Mouse (Mus musculus) urinary bladder, postnatal 10 days (tissue): Measurements from ENCODE around the gene Dusp19.

Experiments
- DNase-seq: peaks from one replicate; pipeline ENCODE4 v3.0.0; 2022; ENCODE audit warnings: low spot score

Dusp19 gene

DNA sequence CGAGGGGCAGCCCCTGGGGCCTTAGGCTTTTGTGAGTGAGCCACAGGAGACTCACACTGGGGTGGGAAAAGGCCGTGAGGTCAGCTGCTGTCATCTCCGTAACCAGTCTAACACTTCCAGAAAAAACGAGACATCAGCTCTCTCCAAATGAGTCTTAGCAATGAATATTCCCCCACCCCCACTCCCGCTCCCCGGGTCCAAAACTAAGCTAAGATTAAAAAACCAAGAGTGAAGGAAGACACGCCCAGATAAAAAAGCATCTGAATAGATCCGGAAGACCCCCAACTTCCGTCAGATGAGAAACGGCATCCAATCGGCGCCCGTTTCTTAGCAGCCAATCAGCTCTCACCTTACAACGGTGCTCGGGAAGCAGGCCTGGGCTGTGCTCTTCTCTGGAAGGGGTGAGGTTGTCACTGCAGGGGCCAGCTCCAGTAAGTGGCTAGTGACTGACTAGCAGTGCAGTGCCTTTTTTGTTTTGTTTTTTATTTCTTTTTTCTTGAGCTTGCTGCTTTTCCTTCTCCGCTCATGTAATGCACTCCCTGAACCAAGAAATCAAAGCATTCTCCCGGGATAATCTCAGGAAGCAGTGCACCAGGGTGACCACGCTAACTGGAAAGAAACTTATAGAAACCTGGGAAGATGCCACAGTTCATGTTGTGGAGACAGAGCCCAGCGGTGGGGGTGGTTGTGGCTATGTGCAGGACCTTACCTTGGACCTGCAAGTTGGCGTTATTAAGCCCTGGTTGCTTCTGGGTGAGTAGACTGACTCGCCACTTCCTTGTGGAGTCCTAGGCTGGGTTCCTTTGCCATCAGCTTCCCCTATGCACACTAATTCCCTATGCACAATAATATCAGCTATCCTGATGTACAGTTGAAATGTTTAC lies at the start of gene Dusp19, which contains the start of gene Nup35:
Gene Dusp19, plus strand, starts transcription at position 192 of the 884 bp plus-strand sequence.
Gene Nup35, plus strand, starts transcription at position 383 of the 884 bp plus-strand sequence.
- DNase-seq: peak; percentile 58

DNA sequence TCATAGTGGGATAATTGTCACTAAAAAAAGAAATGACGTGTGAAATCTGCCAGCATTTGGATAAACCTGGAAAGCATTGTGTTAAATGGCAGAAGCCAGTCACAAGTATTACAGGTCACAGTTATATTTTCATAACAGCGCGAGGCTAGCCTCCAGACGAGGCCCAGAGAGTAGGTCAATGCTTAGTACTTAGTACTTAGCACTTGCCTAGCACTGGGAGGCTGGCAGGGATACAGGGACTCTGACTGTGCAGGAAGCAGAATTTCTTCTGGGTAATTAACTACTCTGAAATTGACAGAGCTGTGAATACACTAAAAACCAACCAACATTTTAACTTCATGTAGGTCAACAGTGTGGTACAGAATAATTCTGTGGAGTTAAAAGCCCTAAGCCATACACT lies 49.4 kb upstream of the Dusp19 start:
- DNase-seq: no peak

DNA sequence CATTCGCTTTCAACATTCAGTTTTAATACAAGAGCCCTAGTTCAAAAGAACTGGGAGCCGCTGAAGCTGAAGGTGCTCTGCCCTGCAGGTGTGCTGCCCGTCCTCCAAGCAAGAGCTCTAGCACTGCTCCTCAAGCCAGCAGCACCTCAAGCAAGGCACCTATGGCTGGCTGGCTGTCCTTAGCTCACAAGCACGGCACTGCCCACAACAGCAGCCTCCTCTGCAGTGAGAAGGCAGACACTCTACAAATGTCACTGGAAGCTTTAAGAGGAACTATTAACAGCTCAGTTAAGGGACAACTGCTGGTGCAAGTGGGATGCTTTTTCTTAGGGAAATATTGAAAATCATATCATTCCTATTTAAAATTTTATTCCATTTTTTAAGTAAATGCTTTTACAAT lies 46.2 kb upstream of the Dusp19 start:
- DNase-seq: no peak

DNA sequence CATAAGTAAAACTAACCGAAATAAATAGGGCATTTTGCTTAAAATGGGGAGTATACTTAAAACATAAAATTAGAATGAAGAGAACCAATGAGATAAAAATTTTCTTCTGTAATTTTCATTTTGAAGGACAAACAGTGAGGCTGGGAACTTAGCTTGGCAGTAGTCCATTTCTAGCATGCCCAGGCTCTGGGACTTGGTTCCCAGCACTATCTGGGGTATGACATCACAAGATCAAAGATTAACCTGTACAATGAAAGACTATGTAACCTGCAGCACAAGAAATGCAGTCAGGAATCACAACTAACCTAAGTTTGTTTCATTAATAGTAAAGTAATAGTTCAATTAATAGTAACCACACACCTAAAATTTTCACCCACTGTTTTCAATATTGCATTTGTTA lies 39.6 kb upstream of the Dusp19 start:
- DNase-seq: no peak

DNA sequence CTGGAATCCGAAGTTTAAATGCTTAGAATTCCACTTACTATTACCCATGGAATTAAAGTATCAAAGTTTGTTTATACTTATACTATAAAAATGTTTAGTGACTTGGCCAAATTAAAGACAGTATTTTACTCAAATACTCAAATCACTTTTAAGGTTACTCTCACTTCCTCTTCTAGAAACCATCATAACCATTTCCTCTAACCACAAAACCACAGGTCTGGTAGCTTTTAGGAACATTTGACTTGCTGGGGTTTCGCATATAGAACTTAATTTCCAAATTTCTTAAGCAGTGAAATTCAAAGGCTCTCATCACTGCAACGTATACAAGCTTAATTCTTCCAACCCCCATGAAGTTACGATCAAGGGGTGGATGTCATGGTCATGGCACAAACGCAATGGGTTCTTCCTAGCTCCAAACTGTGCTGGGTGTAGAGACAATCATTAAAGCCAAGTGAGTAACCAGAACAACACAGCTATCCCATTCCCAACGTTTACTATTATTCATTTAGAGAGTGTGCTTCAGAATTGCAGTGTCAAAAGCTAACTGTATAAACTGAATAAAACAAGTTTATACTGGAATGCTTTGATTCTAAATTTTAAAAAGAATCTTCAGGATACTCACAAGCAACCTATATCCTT lies 37.5 kb upstream of the Dusp19 start:
- no peak for DNase-seq

DNA sequence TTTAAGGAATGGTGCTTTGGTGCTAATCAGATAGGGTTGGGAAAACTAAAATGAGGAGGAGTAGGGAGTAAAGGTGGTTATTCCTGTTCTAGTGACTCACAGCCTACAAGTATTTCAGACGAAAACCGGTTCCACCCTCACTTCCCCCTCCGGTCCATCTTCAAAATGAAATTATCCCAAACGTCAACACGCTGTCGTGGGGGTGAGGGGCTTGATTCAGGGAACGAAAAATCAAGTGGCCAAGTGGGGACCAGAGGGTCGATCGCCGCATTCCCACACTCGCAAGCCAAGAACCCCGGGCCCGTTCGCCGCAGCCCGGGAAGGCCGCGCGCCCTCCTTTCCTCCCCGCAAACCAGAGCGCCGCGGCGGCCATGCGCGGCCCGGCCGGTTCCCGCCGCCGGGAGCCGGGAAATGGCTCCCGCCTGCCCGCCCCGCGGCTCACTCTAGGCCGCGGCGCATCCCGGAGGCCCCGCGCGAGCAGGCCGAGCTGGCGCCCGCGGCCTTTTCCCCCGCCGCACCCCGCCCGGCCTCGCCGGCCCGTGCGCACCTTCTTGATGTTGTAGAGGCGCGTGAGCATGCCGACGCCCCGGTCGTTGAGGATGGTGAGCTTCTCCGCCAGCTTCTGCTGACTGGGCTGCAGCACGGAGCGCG lies 36.4 kb upstream of the Dusp19 start:
- DNase-seq: no peak

DNA sequence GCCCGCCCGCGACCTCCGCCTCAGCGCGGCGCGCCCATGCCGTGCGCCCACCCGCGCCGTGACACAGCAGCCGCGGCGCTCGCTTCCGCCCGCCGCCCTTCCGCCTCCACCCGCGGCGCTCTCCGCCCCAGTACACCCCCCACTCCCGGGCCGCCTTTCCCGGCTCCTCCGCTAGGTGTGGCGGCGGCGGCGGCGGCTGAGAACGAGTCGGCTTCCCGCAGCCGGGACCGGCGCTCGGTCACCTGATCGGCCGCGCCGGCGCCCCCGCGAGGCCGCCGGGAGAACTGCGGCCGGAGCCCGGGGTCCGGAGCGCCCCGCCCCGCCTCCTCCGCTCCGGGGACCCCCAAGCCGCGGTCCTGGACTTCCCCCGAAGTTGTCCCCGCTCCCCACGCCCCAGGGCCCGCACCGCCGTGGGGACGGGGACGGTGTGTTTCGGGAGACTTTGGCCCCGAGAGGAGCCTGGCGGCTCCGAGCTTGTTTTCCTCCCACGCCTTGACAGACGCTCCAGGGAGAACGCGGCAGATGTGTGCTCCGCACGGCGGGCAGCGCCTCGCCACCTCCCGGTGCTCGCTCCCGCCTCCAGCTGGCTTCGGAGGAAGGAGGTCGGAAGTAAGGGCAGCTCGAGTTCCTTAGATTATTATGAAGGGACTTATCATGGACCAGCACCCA lies 35.7 kb upstream of the Dusp19 start, which contains the start of gene Nckap1:
Gene Nckap1, minus strand, starts transcription at position 338 of the 669 bp plus-strand sequence.
- DNase-seq: peak; percentile 65

DNA sequence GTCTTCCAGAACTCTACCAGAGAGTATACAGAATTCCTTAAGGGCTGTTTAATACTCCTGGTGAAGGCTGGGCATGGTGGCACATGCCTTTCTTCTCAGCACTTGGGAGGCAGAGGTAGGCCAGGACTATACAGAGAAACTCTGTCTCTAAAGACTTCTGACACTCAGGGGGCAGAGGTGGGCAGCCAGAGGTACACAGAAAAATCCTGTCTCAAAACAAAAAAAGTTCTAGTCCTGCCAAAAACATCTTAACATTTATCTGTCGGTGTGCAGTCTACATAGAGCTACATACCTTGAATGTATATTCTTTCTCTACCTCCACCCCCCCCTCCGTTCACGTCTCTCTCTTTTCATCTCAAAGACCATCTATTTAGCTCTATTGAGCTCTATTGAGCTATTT lies 34.5 kb upstream of the Dusp19 start:
- no peak for DNase-seq

DNA sequence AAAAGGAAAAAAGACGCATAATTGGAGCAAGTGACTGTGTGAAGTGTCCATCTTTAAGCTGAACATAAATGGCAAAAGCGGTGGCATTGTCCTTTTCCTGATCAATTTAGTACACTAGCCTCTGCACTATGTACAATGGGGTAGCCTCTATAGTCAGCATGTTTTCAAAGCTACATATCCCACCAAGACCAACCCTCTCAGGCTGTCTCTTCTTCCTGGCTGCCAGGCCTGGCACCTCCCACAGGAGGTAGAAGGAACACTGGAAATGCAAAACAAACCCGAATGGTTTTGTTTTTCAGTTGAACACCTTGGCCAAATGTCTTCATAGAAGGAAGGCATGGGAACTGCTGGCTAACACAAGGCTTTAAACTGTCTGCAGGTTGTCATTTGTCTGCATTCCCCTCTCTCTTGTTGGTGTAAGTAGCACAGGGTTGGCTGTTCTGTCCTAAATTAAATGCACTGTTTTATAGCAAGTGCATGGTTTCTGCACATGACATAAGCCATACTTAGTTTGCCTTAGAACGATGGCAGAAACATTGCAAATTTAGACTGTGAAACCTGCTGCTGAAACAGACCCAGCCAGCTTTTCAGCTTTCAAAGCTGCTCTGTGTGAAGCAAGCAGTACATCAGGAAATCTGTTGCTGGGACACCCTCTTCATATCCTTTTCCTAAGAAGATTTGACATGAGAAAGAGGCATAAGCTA lies 22.5 kb upstream of the Dusp19 start:
- no peak for DNase-seq

DNA sequence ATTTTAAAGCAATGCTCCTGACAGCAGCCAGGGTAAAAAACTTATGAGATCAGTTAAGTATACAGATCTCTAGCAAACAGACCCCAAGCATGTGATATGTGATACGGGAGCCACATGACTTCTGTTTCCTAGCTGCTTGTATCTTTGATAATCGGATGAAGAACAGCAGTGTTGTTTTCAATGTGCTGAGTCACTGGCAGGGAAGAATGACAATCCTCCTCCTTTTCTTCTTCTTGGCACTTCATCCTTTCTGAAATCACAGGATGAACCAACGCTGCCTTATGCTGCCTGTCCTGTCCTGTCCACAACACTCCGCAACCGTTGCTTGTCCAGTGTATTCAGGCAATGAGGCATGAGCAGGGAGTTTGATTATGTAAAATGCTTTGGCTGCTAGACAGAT lies 19.9 kb upstream of the Dusp19 start:
- DNase-seq: no peak

DNA sequence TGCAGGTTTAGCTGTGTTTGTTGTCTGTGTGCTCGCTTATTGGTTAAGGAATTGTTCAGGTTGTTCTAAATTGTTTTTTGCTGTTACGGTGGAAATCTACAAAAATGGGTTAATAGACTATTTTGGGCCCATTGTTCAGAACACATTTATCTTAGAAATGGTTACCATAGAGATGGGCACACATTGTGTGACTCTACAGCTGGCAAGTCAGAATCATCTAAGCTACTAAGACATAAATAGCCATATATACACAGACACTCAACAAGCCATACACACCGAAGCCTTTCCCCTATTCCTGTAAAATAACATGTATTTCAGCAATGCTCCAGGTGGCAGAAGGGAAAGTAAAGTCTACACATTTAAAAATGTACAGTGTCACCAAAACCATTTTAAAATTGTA lies 17.0 kb upstream of the Dusp19 start:
- no peak for DNase-seq

DNA sequence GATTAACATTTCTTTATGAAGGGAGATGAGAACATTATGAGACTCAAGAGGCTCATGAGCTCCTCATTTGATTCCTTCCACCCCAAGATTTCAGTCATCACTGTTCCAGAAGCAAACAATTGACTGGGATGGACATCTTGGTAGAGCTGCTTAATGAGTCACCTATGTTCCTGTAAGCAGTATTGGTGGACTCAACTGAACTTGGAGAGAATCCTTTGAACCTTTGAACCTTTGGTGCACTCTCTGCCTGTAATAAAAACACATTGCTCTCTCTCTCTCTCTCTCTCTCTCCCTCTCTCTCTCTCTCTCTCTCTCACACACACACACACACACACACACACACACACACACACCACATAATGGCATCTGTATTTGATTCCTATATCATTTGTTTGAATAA lies 16.2 kb upstream of the Dusp19 start:
- no peak for DNase-seq

DNA sequence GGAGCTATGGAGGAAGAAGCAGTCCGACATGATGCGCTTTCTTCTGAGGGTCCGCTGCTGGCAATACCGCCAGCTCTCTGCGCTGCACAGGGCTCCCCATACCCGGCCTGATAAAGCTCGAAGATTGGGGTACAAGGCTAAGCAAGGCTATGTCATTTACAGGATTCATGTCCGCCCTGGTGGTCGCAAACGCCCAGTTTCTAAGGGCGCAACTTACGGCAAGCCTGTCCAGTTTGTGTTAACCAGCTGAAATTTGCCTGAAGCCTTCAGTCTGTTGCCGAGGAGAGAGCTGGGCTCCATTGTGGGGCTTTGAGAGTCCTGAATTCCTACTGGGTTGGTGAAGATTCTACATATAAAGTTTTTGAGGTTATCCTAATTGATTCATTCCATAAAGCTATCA lies 14.1 kb upstream of the Dusp19 start:
- no peak for DNase-seq

DNA sequence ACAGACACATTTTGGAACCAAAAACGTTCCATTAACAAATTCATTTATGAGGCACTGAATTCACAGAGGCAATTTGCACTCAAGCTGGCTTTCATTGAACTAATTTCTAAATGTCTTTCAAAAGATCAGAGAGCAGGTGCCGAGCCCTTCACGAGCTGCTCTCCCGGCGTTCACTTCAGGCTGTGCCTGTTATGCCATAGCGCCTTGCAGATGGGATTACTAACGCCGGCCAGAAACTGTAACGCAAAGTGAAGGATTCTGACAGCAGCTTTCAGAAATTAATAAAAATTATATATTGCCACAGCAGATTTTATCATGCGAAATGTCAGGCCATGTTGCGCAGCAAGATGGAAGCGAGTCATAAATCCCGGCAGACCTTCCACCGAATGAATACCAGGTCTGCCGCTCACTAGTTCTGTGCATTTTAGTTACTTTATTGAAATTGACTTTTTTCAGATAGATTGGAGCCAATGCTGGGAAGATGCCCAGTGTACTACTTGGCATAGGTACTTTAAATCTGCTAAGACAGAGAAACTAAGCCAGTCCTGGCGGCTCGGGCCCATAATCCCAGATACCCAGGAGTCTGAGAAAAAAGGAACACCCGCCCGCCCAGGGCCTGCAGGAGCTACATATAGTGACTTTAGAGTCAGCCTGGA lies 12.9 kb upstream of the Dusp19 start:
- DNase-seq: no peak

DNA sequence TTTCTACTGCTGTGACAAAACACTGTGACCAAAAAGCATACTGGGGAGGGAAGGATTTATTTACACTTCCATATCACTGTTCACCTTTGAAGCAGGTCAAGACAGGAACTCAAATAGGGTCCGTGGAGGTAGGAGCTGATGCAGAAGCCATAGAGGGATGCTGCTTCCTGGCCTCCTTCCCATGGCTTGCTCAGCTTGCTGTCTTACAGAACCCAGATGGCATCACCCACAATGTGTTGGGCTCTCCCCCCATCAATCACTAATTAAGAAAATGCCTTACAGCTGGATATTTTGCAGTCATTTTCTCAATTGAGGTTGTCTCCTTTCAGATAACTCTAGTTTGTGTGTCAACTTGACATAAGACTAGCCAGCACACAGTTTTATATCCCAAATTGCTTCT lies 4.6 kb upstream of the Dusp19 start:
- DNase-seq: no peak

DNA sequence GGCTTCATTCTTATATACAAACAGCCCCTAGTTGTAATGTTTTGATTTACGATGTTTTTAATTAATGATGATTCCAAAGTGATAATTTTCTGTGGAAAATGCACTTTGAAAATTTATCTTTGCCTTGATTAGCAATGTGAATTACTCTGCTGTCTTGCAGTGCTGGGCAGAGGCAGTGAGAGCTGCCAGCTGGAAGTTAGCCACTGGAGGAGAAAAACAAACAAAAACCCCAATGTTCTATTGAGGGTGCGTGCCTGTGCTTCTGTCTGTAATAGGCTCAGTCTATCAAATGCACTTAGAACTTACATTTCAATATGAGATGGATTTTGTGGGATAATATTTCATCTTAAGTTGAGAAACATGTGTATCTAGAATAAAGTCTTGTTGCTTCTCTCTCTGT lies 4.0 kb upstream of the Dusp19 start:
- DNase-seq: no peak

DNA sequence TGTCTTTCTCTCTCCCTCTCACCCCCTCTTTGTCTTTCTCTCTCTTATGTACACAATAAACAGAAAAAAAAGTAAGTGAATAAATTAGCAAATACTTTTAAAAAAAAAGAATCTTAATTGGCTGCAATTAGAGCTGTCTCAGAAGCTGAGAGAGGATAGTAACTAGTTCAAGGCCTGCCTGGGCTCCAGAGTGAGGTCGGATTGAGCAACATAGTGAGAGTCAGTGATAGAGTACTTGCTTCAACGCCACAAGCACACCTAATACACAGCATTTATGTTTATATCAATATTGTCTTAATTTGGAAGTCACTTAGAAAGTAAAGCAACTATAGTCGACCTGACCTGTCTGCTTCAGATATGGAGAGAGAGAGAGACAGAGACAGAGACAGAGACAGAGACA lies 2.1 kb downstream of the Dusp19 start:
- DNase-seq: no peak

DNA sequence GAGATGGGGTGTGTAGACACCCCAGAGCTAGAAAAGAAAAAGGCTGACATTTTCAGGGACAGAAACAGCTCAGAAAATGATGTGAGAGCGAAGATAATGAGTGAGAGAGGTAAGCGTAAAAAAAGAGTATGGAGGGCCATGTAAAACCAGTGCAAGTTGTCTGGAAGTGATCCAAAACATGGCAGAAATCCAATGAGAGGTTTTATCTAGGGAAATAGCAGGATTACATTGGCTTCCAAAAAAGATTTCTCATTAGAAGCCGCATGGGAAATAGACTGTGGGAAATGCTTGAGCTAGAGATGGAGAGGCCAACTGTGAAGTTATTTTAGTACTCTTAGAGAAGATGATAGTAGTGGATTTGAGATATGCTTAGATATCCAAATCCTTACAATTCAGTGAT lies 5.1 kb downstream of the Dusp19 start:
- DNase-seq: no peak

DNA sequence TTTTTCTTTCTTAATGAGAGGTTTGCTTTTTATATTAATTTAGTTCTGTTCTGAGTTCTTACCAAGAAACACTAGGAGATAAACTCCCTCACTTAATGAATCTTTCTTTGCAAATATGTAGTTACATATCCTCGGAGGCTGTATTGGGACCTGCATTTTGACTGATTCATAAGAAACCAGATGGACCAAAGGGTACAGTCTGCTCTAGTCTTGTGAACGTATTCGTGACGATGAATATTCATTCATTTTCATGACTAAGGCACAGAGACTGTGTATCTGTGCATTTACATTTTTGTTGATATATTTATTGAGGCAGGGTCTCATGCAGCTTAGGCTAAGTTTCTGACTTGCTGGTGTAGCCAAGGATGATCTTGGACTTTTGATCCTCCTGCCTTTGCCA lies 7.7 kb downstream of the Dusp19 start:
- no peak for DNase-seq

DNA sequence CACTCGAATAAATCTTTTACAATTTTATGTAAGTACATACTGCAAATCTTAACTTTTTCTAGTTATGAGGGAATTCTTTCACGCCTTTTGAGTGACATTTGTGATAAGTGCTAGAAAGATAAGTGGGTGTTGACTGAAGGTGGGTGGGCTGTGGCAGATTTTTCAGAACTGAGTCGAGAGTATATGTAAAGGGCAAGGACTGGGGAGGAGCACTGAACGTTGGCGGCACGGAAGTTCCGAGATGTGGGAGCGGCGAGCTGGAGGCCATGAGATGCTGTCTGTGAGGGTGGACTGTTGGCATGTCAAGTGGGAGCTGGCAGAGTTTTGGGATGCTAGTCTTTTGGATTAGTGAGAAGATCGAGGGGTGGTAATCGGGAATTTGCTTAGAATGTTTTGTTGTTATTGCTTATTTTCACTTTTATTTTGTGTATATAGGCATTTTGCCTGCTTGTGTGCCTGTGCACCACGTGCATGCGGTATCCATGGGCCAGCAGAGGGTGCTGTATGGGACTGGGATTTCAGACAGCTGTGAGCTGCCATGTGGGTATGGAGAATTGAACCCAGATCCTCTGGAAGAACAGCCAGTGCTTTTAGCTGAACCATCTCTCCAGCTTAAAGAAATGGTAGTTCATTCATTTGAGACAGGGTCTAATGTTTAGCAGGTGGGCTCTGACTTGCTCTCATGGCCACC lies 15.6 kb downstream of the Dusp19 start:
- no peak for DNase-seq
